Mouse (Mus musculus) E14TG2a.4 (cell line): Measurements from ENCODE around the gene Arntl.

Experiments used
- CTCF ChIP-seq: conservative IDR thresholded peaks from 2 replicates; pipeline ENCODE4 v1.5.1; 2014; ENCODE audit warnings: low read length
- NANOG ChIP-seq: IDR thresholded peaks from 2 replicates; pipeline ENCODE4 v1.6.1; 2014; ENCODE audit warnings: borderline replicate concordance, low read length, mixed read lengths
- POU5F1 ChIP-seq: IDR thresholded peaks from 2 replicates; pipeline ENCODE4 v1.6.1; 2014; ENCODE audit warnings: low read length, borderline replicate concordance

DNA sequence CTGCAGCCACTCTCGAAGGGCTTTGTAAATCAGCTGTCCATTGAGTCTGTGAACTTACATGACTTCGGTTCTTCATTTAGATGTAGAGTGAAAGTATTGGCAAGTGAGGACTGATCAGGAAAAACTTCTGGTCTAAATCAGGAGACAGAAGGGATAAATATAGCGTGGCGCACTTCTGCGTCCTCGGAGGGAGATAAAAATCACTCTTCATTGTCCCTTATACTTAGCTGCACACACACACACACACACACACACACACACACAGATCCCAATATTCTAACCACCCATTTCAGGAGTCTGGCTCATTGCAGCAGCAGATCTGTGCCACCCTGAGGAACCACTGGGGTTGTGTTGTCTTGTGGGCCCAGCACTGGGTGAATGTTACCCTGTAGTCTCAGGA, 44.3 kb downstream of the Arntl start:
- TF ChIP-seq CTCF (no peak), POU5F1 (no peak), NANOG (no peak)
